Mouse (Mus musculus): ENCODE measurements around the gene Pnmal1. TPM values are rescaled to one million over a fixed set of nuclear protein-coding genes. Genes with fewer than 3 reads are reported as not detected.

Gene Pnmal1
- polyA plus RNA-seq, 1 experiment from 2014 or later: 60.9 TPM

DNA sequence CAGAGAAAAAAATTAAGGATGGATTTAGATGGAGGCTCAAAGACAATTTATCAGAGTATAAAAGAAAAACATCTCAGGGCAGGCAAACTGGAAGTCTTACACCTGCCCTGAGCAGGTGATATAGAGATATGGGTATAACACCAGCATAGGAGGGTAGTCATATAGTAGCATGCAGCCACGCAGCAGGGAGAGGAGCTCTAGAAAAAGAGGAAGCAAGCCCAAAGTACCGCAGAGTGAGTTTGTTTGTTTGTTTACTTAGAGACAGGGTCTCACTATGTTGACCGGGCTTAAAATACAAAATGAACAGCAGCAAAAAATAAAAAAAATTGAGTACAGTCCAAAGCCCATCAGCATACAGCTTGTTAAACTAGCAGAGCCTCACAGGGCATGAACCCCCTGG, 11.7 kb downstream of the Pnmal1 start:
- Histone ChIP-seq H3K4me3 (replicated peaks; ENCODE audit: low read length) (no peak overlapping the region), H3K4me1 (replicated peaks; ENCODE audit: control insufficient read depth, insufficient read depth, low read length) (no peaks in the 10 kb centered on the region), H3K9me3 (ENCODE audit: control insufficient read depth, low read length) (no peaks in the 10 kb centered on the region), H3K4me2 (ENCODE audit: low read length) (no peak overlapping the region), H3K27ac (ENCODE audit: low read length) (no peak overlapping the region), H3K9ac (replicated peaks; ENCODE audit: low read depth, low read length) (no peak overlapping the region), H3K27me3 (replicated peaks; ENCODE audit: control insufficient read depth, insufficient read depth, low read length) (no peaks in the 10 kb centered on the region), H3K36me3 (ENCODE audit: control insufficient read depth, insufficient read depth) (no peaks in the 10 kb centered on the region)
- WGBS: 86% methylated on average over 3 of the region's 3 CpGs
- no peak for ATAC-seq

DNA sequence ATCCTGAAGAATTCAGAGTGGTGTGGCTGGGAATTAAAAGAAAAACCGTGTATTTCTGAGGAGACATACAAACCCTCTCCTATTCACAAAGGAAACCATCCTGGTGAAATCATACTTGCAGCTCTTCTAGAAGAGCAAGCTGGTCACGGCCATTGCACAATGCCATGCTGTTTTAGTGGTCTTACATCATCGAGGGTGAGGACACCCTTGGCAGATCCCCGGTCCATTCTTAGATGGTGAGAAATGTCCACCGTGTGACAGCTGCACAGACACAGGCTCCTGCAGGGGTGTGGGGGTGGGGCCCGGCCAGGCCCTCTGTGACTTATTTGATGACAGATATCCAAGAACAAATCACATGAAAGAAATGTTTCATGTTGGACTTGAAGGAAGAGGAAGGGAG, 14.5 kb downstream of the Pnmal1 start:
- ATAC-seq: no peak
- Histone ChIP-seq H3K27ac (ENCODE audit: low read length) (no peak overlapping the region), H3K27me3 (replicated peaks; ENCODE audit: control insufficient read depth, insufficient read depth, low read length) (no peaks in the 10 kb centered on the region), H3K9ac (replicated peaks; ENCODE audit: low read depth, low read length) (no peak overlapping the region), H3K4me2 (ENCODE audit: low read length) (no peak overlapping the region), H3K36me3 (ENCODE audit: control insufficient read depth, insufficient read depth) (no peaks in the 10 kb centered on the region), H3K4me3 (replicated peaks; ENCODE audit: low read length) (no peak overlapping the region), H3K4me1 (replicated peaks; ENCODE audit: control insufficient read depth, insufficient read depth, low read length) (no peaks in the 10 kb centered on the region), H3K9me3 (ENCODE audit: control insufficient read depth, low read length) (no peaks in the 10 kb centered on the region)
- WGBS: 75% methylated on average over 6 of the region's 6 CpGs

DNA sequence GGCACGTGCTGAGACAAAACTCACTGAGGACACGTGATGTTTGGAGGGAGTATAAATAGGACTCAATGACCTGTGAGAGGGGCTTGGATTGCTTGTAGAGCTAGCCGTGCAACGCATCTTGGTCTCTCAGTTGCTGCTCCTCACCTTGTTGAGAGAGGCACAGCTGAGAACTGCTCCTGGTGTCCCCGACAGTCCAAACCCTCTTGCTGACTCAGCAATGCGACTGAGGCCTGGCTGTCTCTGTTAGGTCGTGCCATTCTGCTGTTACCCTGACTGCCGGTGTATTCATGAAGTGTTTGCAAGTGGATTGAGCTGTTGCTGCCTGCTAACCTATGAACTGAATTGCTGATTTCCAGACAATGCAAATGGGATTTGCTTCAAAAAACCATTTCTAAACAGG, 16.8 kb downstream of the Pnmal1 start:
- 58% methylated on average over 8 of the region's 8 CpGs for WGBS
- Histone ChIP-seq H3K27ac (ENCODE audit: low read length) (no peak overlapping the region), H3K4me1 (replicated peaks; ENCODE audit: control insufficient read depth, insufficient read depth, low read length) (peaks cover 7% of the 10 kb centered on the region), H3K9me3 (ENCODE audit: control insufficient read depth, low read length) (no peaks in the 10 kb centered on the region), H3K36me3 (ENCODE audit: control insufficient read depth, insufficient read depth) (no peaks in the 10 kb centered on the region), H3K9ac (replicated peaks; ENCODE audit: low read depth, low read length) (no peak overlapping the region), H3K4me2 (ENCODE audit: low read length) (no peak overlapping the region), H3K27me3 (replicated peaks; ENCODE audit: control insufficient read depth, insufficient read depth, low read length) (no peaks in the 10 kb centered on the region), H3K4me3 (replicated peaks; ENCODE audit: low read length) (no peak overlapping the region)
- ATAC-seq: no peak

DNA sequence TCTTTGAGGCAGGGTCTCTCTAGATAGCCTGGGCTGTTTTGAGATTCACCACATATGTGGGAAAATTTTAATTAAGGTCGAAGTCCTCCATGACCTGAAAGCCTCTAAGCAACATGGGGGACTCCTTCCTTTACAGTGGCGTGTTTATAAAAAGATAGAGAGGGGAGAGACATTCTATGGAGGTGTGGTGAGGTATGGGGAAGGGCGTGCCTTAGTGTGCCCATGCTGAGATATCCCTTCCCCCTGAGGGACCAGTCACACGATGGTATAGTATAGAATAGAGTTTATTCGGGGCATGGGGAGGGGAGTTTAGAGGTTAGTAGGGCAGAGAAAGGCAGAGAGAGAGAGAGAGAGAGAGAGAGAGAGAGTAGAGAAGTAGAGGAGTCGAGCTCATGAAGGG, 18.7 kb downstream of the Pnmal1 start:
- whole genome bisulfite sequencing: 73% methylated on average over 6 of the region's 6 CpGs
- Histone ChIP-seq H3K27ac (ENCODE audit: low read length) (no peak overlapping the region), H3K9ac (replicated peaks; ENCODE audit: low read depth, low read length) (no peak overlapping the region), H3K4me1 (replicated peaks; ENCODE audit: control insufficient read depth, insufficient read depth, low read length) (peaks cover 15% of the 10 kb centered on the region), H3K9me3 (ENCODE audit: control insufficient read depth, low read length) (no peaks in the 10 kb centered on the region), H3K4me3 (replicated peaks; ENCODE audit: low read length) (no peak overlapping the region), H3K27me3 (replicated peaks; ENCODE audit: control insufficient read depth, insufficient read depth, low read length) (no peaks in the 10 kb centered on the region), H3K36me3 (ENCODE audit: control insufficient read depth, insufficient read depth) (no peaks in the 10 kb centered on the region), H3K4me2 (ENCODE audit: low read length) (no peak overlapping the region)
- no peak for ATAC-seq

DNA sequence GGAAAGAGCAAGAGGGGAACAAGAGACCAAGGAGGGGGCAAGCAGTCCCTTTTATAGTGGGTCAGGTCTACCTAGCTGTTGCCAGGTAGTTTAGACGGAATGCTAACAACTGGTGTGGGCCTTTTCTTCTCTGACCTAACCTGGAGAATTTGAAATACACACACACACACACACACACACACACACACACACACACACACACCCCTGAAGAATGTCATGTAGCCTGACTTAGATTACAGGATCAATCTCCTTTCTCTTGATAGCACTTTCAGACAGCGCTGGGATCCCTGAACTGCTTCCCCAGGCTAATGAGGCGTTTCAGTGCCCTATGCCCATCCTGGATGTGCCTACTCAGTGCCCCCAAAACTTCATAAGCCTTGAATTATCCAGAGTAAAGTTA, 19.1 kb downstream of the Pnmal1 start:
- Histone ChIP-seq H3K4me1 (replicated peaks; ENCODE audit: control insufficient read depth, insufficient read depth, low read length) (peaks cover 19% of the 10 kb centered on the region), H3K9me3 (ENCODE audit: control insufficient read depth, low read length) (no peaks in the 10 kb centered on the region), H3K36me3 (ENCODE audit: control insufficient read depth, insufficient read depth) (no peaks in the 10 kb centered on the region), H3K27me3 (replicated peaks; ENCODE audit: control insufficient read depth, insufficient read depth, low read length) (no peaks in the 10 kb centered on the region), H3K4me2 (ENCODE audit: low read length) (no peak overlapping the region), H3K9ac (replicated peaks; ENCODE audit: low read depth, low read length) (no peak overlapping the region), H3K27ac (ENCODE audit: low read length) (no peak overlapping the region), H3K4me3 (replicated peaks; ENCODE audit: low read length) (no peak overlapping the region)
- ATAC-seq: no peak
- 88% methylated on average over 3 of the region's 3 CpGs for WGBS

DNA sequence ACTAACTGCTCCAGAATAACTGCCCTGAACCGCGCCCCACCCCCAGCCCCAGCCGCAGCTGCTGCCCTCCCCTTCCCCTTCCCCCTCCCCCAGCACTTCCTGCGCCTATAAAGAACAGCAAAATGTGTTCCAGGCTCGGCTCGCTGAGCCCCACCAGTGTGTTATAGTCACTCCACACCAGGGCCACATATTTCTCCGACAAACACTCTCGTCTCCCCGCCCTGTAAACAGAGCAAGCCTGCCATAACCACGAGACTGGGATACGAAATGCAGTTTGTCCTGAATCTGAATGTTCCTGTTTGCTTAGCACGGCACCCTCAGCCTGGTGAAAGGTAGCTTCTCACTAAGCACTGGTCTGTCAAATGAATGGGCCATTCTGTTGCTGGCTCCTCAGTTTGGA, 20.9 kb downstream of the Pnmal1 start:
- Histone ChIP-seq H3K9me3 (ENCODE audit: control insufficient read depth, low read length) (no peaks in the 10 kb centered on the region), H3K9ac (replicated peaks; ENCODE audit: low read depth, low read length) (peak overlapping the region; percentile 45; the same call in 1 of the 2 replicates), H3K36me3 (ENCODE audit: control insufficient read depth, insufficient read depth) (no peaks in the 10 kb centered on the region), H3K27ac (ENCODE audit: low read length) (peak overlapping the region; percentile 72), H3K4me2 (ENCODE audit: low read length) (peak overlapping the region; percentile 47), H3K4me3 (replicated peaks; ENCODE audit: low read length) (peak overlapping the region; percentile 20), H3K4me1 (replicated peaks; ENCODE audit: control insufficient read depth, insufficient read depth, low read length) (peaks cover 27% of the 10 kb centered on the region), H3K27me3 (replicated peaks; ENCODE audit: control insufficient read depth, insufficient read depth, low read length) (no peaks in the 10 kb centered on the region)
- peak; percentile 22; the same call in 1 of the 2 replicates for ATAC-seq
- WGBS: 4% methylated on average over 11 of the region's 12 CpGs

DNA sequence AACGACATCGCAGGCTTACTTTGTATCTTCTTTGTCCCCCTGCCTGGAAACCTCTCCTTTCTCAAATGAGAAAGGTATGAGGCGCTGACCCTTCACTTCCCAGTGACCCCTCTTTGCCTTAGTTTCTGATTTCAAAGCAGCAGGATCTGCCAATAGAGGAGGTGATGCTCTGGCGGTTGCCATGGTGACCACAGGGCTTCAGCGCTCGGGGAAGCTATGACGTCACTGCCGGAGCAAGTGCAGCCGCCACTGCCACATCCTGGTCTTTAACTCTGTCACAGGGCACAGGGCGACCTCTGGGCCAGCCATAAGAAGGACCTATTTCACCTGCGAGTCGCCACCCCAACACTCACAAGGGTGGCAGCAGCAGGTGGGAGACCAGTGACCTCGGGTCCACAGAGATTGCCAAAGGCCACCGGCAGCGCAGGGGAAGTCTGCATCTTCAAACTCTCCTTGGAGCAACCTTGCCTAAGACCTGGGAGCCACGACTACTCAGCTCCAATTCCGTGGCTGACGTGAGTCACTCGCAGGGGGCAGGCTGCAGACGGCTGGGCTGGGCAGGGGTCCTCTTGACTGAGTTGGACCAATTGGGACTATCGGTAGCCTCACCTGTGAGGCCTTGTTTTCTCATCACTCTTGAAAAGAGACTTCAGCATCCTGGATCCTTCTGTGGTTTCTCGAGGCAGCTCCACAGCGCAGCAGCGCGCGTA, 23.5 kb downstream of the Pnmal1 start, which contains the start of gene Gm42372:
Gm42372 (plus strand) TSS at position 228 of the 710 bp plus-strand sequence.
- peak within 1 kb of the TSS; percentile 69 for H3K4me2 ChIP-seq (ENCODE audit: low read length)
- H3K36me3 ChIP-seq (ENCODE audit: control insufficient read depth, insufficient read depth): no peaks in the 10 kb centered on the region
- no peaks in the 10 kb centered on the region for H3K27me3 ChIP-seq (replicated peaks; ENCODE audit: control insufficient read depth, insufficient read depth, low read length)
- 19% methylated on average over 26 of the region's 26 CpGs for WGBS
- peak; percentile 72 for ATAC-seq
- peak within 1 kb of the TSS; percentile 68 for H3K9ac ChIP-seq (replicated peaks; ENCODE audit: low read depth, low read length)
- H3K9me3 ChIP-seq (ENCODE audit: control insufficient read depth, low read length): no peaks in the 10 kb centered on the region
- peaks cover 37% of the 10 kb centered on the region for H3K4me1 ChIP-seq (replicated peaks; ENCODE audit: control insufficient read depth, insufficient read depth, low read length)
- H3K27ac ChIP-seq (ENCODE audit: low read length): peak within 1 kb of the TSS; percentile 49
- H3K4me3 ChIP-seq (replicated peaks; ENCODE audit: low read length): peak within 1 kb of the TSS; percentile 52

DNA sequence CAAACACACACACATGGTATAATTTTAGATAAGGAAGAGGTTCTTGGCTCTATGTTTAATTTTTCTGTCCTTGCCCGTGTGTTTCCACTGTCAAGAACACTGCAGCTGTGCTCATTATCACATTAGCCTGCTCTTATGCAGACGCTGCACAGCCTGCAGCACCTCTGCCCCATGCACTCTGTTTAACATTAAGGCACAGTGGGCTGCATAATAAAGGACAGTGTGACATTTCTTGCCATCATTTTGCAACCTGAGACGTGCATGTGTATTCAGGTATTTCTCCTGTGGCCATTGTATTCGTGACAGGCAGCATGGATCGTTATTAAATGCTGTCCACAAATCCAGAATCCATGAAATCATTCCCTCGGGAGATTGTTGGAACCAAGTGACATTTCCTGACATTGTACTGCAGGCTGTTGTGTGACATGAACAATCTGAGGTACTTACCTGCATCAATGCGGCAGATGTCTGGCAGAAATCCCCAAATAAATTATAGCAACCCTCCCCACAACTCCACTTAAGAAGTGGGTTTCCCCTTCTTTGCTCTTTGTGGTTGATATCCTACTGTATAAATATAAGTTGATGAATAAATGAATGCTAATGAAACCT, 28.2 kb downstream of the Pnmal1 start:
- no peak overlapping the region for H3K4me3 ChIP-seq (replicated peaks; ENCODE audit: low read length)
- peak; percentile 34; the same call in 1 of the 2 replicates for ATAC-seq
- H3K27ac ChIP-seq (ENCODE audit: low read length): peak overlapping the region; percentile 24
- no peaks in the 10 kb centered on the region for H3K36me3 ChIP-seq (ENCODE audit: control insufficient read depth, insufficient read depth)
- peaks cover 46% of the 10 kb centered on the region for H3K4me1 ChIP-seq (replicated peaks; ENCODE audit: control insufficient read depth, insufficient read depth, low read length)
- H3K4me2 ChIP-seq (ENCODE audit: low read length): no peak overlapping the region
- no peak overlapping the region for H3K9ac ChIP-seq (replicated peaks; ENCODE audit: low read depth, low read length)
- WGBS: 22% methylated on average over 7 of the region's 7 CpGs
- no peaks in the 10 kb centered on the region for H3K27me3 ChIP-seq (replicated peaks; ENCODE audit: control insufficient read depth, insufficient read depth, low read length)
- H3K9me3 ChIP-seq (ENCODE audit: control insufficient read depth, low read length): no peaks in the 10 kb centered on the region

DNA sequence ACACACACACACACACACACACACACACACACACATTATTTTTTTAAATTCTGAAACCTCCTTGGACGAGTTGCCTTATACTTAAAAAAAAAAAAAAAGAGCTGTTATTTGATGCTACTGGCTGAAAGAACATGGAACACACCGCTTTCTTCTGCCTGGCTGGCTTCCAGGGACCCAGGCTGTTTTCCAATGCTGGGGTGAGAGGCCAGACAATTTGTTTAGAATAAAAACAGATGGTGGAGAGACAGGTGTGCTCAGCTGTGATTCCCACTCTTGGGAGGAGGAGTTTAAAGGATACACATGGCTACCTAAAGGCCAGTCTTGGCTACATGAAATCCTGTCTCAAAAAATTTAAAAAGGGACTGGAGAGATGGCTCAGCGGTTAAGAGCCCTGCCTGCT, 28.9 kb downstream of the Pnmal1 start:
- no peak overlapping the region for H3K4me2 ChIP-seq (ENCODE audit: low read length)
- H3K9me3 ChIP-seq (ENCODE audit: control insufficient read depth, low read length): no peaks in the 10 kb centered on the region
- WGBS: 23% methylated on average over 3 of the region's 3 CpGs
- H3K4me1 ChIP-seq (replicated peaks; ENCODE audit: control insufficient read depth, insufficient read depth, low read length): peaks cover 39% of the 10 kb centered on the region
- no peak for ATAC-seq
- no peaks in the 10 kb centered on the region for H3K27me3 ChIP-seq (replicated peaks; ENCODE audit: control insufficient read depth, insufficient read depth, low read length)
- no peaks in the 10 kb centered on the region for H3K36me3 ChIP-seq (ENCODE audit: control insufficient read depth, insufficient read depth)
- no peak overlapping the region for H3K4me3 ChIP-seq (replicated peaks; ENCODE audit: low read length)
- H3K9ac ChIP-seq (replicated peaks; ENCODE audit: low read depth, low read length): no peak overlapping the region
- H3K27ac ChIP-seq (ENCODE audit: low read length): peak overlapping the region; percentile 24
